Mouse (Mus musculus) MEL (cell line): Measurements from ENCODE around the gene Ube3b. TPM values are rescaled to one million over a fixed set of nuclear protein-coding genes. Genes with fewer than 3 reads are reported as not detected.

ENCODE experiments used
- DNase-seq: peaks from one replicate; pipeline ENCODE4 v3.0.0; 2011; ENCODE audit warnings: low read depth, low spot score
- H3K27ac ChIP-seq: 2 replicates; pipeline ENCODE4 v1.5.1; 2012; ENCODE audit warnings: low read depth, mild to moderate bottlenecking, control low read depth, low read length, moderate library complexity; ENCODE audit not compliant: control insufficient read depth
- H3K27me3 ChIP-seq, 2 experiments: fragments of 150-350 bp in 1 of 2; sonication (generic) in 1 of 2; 2 replicates each; pipeline ENCODE4 v1.6.1; 2012; ENCODE audit warnings: low read length in 2 of 2, mild to moderate bottlenecking in 2 of 2, improper control_type of control experiment in 1 of 2, moderate library complexity in 1 of 2; ENCODE audit not compliant: insufficient read depth in 2 of 2, control insufficient read depth in 1 of 2
- H3K36me3 ChIP-seq, 2 experiments: 2 replicates each; pipeline ENCODE4 v1.6.1; 2012 to 2014; ENCODE audit warnings: low read length in 2 of 2, improper control_type of control experiment in 1 of 2, inconsistent platforms in 1 of 2, mild to moderate bottlenecking in 1 of 2; ENCODE audit not compliant: insufficient read depth in 2 of 2, control insufficient read depth in 1 of 2
- H3K4me1 ChIP-seq, 2 experiments: fragments of 150-350 bp in 1 of 2; sonication (generic) in 1 of 2; 2 replicates each; pipeline ENCODE4 v1.6.1; 2012; ENCODE audit warnings: low read length in 2 of 2, improper control_type of control experiment in 1 of 2, mild to moderate bottlenecking in 1 of 2; ENCODE audit not compliant: insufficient read depth in 2 of 2, control insufficient read depth in 1 of 2
- H3K4me3 ChIP-seq, 2 experiments: fragments of 150-350 bp in 1 of 2; sonication (generic) in 1 of 2; 2 replicates each; pipeline ENCODE4 v1.5.1; 2012; ENCODE audit warnings: low read depth in 2 of 2, low read length in 2 of 2, mild to moderate bottlenecking in 2 of 2, moderate library complexity in 2 of 2, control low read depth in 1 of 2, improper control_type of control experiment in 1 of 2; ENCODE audit not compliant: control insufficient read depth in 1 of 2, insufficient read depth in 1 of 2
- H3K79me2 ChIP-seq: 2 replicates; pipeline ENCODE4 v1.6.1; 2012; ENCODE audit warnings: mild to moderate bottlenecking, low read length, moderate library complexity; ENCODE audit not compliant: control insufficient read depth, poor library complexity, insufficient read depth
- H3K9ac ChIP-seq: 2 replicates; pipeline ENCODE4 v1.6.1; 2012; ENCODE audit warnings: low read depth, mild to moderate bottlenecking, control low read depth, low read length, moderate library complexity; ENCODE audit not compliant: control insufficient read depth, poor library complexity, severe bottlenecking
- H3K9me3 ChIP-seq: fragments of 150-350 bp; sonication (generic); replicated peaks from 2 replicates; pipeline ENCODE4 v1.6.1; 2012; ENCODE audit warnings: mild to moderate bottlenecking, low read length, improper control_type of control experiment, moderate library complexity; ENCODE audit not compliant: insufficient read depth
- CHD1 ChIP-seq: IDR thresholded peaks from 2 replicates; pipeline ENCODE4 v1.6.1; 2012; ENCODE audit warnings: low read depth, mild to moderate bottlenecking, inconsistent platforms, low read length, improper control_type of control experiment
- CTCF ChIP-seq, 3 experiments: IDR thresholded peaks in 2 of 3; conservative IDR thresholded peaks in 1 of 3; 2 replicates each; pipeline ENCODE4 v1.5.1; 2011 to 2012; ENCODE audit warnings: low read length in 3 of 3, low read depth in 2 of 3, mild to moderate bottlenecking in 2 of 3, improper control_type of control experiment in 1 of 3, inconsistent platforms in 1 of 3, mixed read lengths in 1 of 3, moderate library complexity in 1 of 3; ENCODE audit not compliant: control insufficient read depth in 1 of 3, insufficient read depth in 1 of 3, poor library complexity in 1 of 3, severe bottlenecking in 1 of 3
- E2F4 ChIP-seq: IDR thresholded peaks from 2 replicates; pipeline ENCODE4 v1.6.1; 2011; ENCODE audit warnings: low read depth, low read length, improper control_type of control experiment, borderline replicate concordance
- GABPA ChIP-seq: IDR thresholded peaks from 2 replicates; pipeline ENCODE4 v1.6.1; 2012; ENCODE audit warnings: low read depth, mild to moderate bottlenecking, inconsistent platforms, low read length, improper control_type of control experiment, moderate library complexity
- JUND ChIP-seq: IDR thresholded peaks from 2 replicates; pipeline ENCODE4 v1.6.1; 2011; ENCODE audit warnings: low read depth, mild to moderate bottlenecking, improper control_type of control experiment, low read length
- KAT2A ChIP-seq: conservative IDR thresholded peaks from 2 replicates; pipeline ENCODE4 v1.6.1; 2012; ENCODE audit warnings: low read depth, low read length, improper control_type of control experiment, inconsistent platforms
- MAFK ChIP-seq: IDR thresholded peaks from 2 replicates; pipeline ENCODE4 v1.6.1; 2011; ENCODE audit warnings: low read depth, mild to moderate bottlenecking, low read length, improper control_type of control experiment, borderline replicate concordance
- MAX ChIP-seq: IDR thresholded peaks from 2 replicates; pipeline ENCODE4 v1.6.1; 2011; ENCODE audit warnings: low read length, improper control_type of control experiment
- MXI1 ChIP-seq: IDR thresholded peaks from 2 replicates; pipeline ENCODE4 v1.6.1; 2011; ENCODE audit warnings: mild to moderate bottlenecking, low read depth, low read length, improper control_type of control experiment
- MYB ChIP-seq: IDR thresholded peaks from 2 replicates; pipeline ENCODE4 v1.6.1; 2011; ENCODE audit warnings: mild to moderate bottlenecking, low read depth, low read length, improper control_type of control experiment
- NELFE ChIP-seq: IDR thresholded peaks from 2 replicates; pipeline ENCODE4 v1.6.1; 2011; ENCODE audit warnings: low read depth, low read length, improper control_type of control experiment
- NRF1 ChIP-seq: IDR thresholded peaks from 2 replicates; pipeline ENCODE4 v1.6.1; 2014; ENCODE audit warnings: low read depth, mild to moderate bottlenecking, inconsistent platforms, low read length, improper control_type of control experiment, moderate library complexity; ENCODE audit not compliant: poor library complexity, insufficient read depth, severe bottlenecking
- POLR2A ChIP-seq, 2 experiments: IDR thresholded peaks; 2 replicates each; pipeline ENCODE4 v1.6.1; 2011 to 2012; ENCODE audit warnings: low read length in 2 of 2, mild to moderate bottlenecking in 2 of 2, control low read depth in 1 of 2, improper control_type of control experiment in 1 of 2, low read depth in 1 of 2, moderate library complexity in 1 of 2; ENCODE audit not compliant: control insufficient read depth in 1 of 2, insufficient read depth in 1 of 2, poor library complexity in 1 of 2
- POLR2AphosphoS5 ChIP-seq: IDR thresholded peaks from 2 replicates; pipeline ENCODE4 v1.6.1; 2012; ENCODE audit warnings: low read depth, borderline replicate concordance, mild to moderate bottlenecking, inconsistent platforms, low read length, moderate library complexity, mixed read lengths
- RAD21 ChIP-seq: IDR thresholded peaks from 2 replicates; pipeline ENCODE4 v1.6.1; 2011; ENCODE audit warnings: mild to moderate bottlenecking, low read depth, low read length, improper control_type of control experiment
- SIN3A ChIP-seq: IDR thresholded peaks from 2 replicates; pipeline ENCODE4 v1.6.1; 2012; ENCODE audit warnings: low read length, improper control_type of control experiment, inconsistent platforms
- TAL1 ChIP-seq: IDR thresholded peaks from 2 replicates; pipeline ENCODE4 v1.6.1; 2012; ENCODE audit warnings: mild to moderate bottlenecking, inconsistent platforms, low read length, moderate library complexity, mixed read lengths
- TCF12 ChIP-seq: IDR thresholded peaks from 2 replicates; pipeline ENCODE4 v1.6.1; 2014; ENCODE audit warnings: low read depth, mild to moderate bottlenecking, inconsistent platforms, low read length, improper control_type of control experiment, moderate library complexity
- USF1 ChIP-seq: IDR thresholded peaks from 2 replicates; pipeline ENCODE4 v1.6.1; 2014; ENCODE audit warnings: low read depth, mild to moderate bottlenecking, inconsistent platforms, low read length, improper control_type of control experiment, moderate library complexity
- USF2 ChIP-seq, 2 experiments: IDR thresholded peaks; 2 replicates each; pipeline ENCODE4 v1.6.1; 2011 to 2012; ENCODE audit warnings: improper control_type of control experiment in 2 of 2, low read length in 2 of 2, borderline replicate concordance in 1 of 2, inconsistent platforms in 1 of 2, low read depth in 1 of 2, mild to moderate bottlenecking in 1 of 2; ENCODE audit not compliant: insufficient read depth in 1 of 2
- ZC3H11A ChIP-seq: IDR thresholded peaks from 2 replicates; pipeline ENCODE4 v1.6.1; 2012; ENCODE audit warnings: low read depth, mild to moderate bottlenecking, inconsistent platforms, low read length, improper control_type of control experiment
- ZMIZ1 ChIP-seq: IDR thresholded peaks from 2 replicates; pipeline ENCODE4 v1.6.1; 2012; ENCODE audit warnings: low read depth, mild to moderate bottlenecking, inconsistent platforms, low read length, improper control_type of control experiment, moderate library complexity
- ZNF384 ChIP-seq: IDR thresholded peaks from 2 replicates; pipeline ENCODE4 v1.6.1; 2012; ENCODE audit warnings: low read depth, mild to moderate bottlenecking, inconsistent platforms, low read length, improper control_type of control experiment
- polyA plus RNA-seq, 2 experiments: library from polyadenylated mRNA; stranded (reverse) in 1 of 2; unstranded in 1 of 2; fragments of >175 nt in 1 of 2; fragments of >200 nt in 1 of 2; gene quantifications; 2 replicates each; pipeline versions ENCODE4 v1.2.1 to v1.2.4; 2012; ENCODE audit warnings: low replicate concordance in 2 of 2, low read depth in 1 of 2; ENCODE audit not compliant: insufficient read length in 2 of 2, insufficient read depth in 1 of 2, missing spikeins in 1 of 2
- total RNA-seq: library from RNA; depleted of rRNA; stranded (reverse); fragments of 300-350 nt; gene quantifications from 2 replicates; pipeline ENCODE4 v1.2.3, GENCODE M21; 2012

Gene Ube3b
- total and polyA plus RNA-seq, 3 experiments, result 21.8 to 150 (median 45.4) TPM

- no peaks in the 10 kb centered on the region for H3K9me3 ChIP-seq
Measured at GRCm38 (mm10) chr5:114343612-114344011, 36.8 kb upstream of the Ube3b start.

GRCm38 (mm10) chr5:114345538-114345937, 34.9 kb upstream of the Ube3b start:
- no peak overlapping the region for H3K9ac ChIP-seq
- H3K9me3 ChIP-seq, result no peaks in the 10 kb centered on the region
- no peaks in the 10 kb centered on the region for H3K36me3 ChIP-seq
- no peaks in the 10 kb centered on the region for H3K27me3 ChIP-seq
- 0 out of 4 replicates have a peak, but pooled peaks cover 0 to 6% of the 10 kb centered on the region in 2 experiments for H3K4me1 ChIP-seq
- TF ChIP-seq CHD1, result no peak
- TF ChIP-seq TCF12, result no peak
- TF ChIP-seq POLR2A (IDR thresholded peaks at IDR 0.05; ENCODE audit: control insufficient read depth in 1 of 2, insufficient read depth in 1 of 2, low read depth in 1 of 2, low read length in 2 of 2, poor library complexity in 1 of 2), result no peak
- TF ChIP-seq GABPA, result no peak
- no peaks in the 10 kb centered on the region for H3K79me2 ChIP-seq
- peak; percentile 75 for DNase-seq
- H3K4me3 ChIP-seq, result no peak overlapping the region
- H3K27ac ChIP-seq, result no peak overlapping the region

More at GRCm38 (mm10) chr5:114343612-114344011, 36.8 kb upstream of the Ube3b start:
- DNase-seq, result no peak
- Histone ChIP-seq H3K4me3 (no peak overlapping the region), H3K27me3 (no peaks in the 10 kb centered on the region), H3K9ac (no peak overlapping the region)
- TF ChIP-seq JUND (no peak), USF1 (no peak), POLR2AphosphoS5 (no peak), NELFE (no peak), MAX (no peak), KAT2A (no peak), TAL1 (no peak), USF2 (IDR thresholded peaks at IDR 0.05; ENCODE audit: borderline replicate concordance in 1 of 2, insufficient read depth in 1 of 2, low read depth in 1 of 2, low read length in 2 of 2) (no peak), SIN3A (no peak), GABPA (no peak), ZC3H11A (no peak), MXI1 (no peak), MAFK (no peak), NRF1 (no peak), ZNF384 (no peak), ZMIZ1 (no peak), RAD21 (no peak), E2F4 (no peak), MYB (no peak), CTCF (IDR thresholded peaks at IDR 0.05 in 2 of 3, conservative IDR thresholded peaks at IDR 0.05 in 1 of 3; ENCODE audit: control insufficient read depth in 1 of 3, insufficient read depth in 1 of 3, low read depth in 2 of 3, low read length in 3 of 3, poor library complexity in 1 of 3, severe bottlenecking in 1 of 3) (no peak)
- TF ChIP-seq, all 39 proteins: peak for 0
- no peaks in the 10 kb centered on the region for H3K79me2 ChIP-seq
- no peaks in the 10 kb centered on the region; a peak in 1 of 4 replicates for H3K36me3 ChIP-seq
- peaks cover 0 to 10% of the 10 kb centered on the region in 2 experiments; a peak in 1 of 4 replicates for H3K4me1 ChIP-seq
- no peak overlapping the region for H3K27ac ChIP-seq
